Mouse (Mus musculus): ENCODE results near the gene Gm3285. TPM values are rescaled to one million over a fixed set of nuclear protein-coding genes. Genes with fewer than 3 reads are reported as not detected.
A peak's percentile ranks its signal among the peaks of the same experiment; 100 is the strongest.

Gm3285 gene
- total RNA-seq, 4 experiments from 2014 or later: not detected

GRCm38 (mm10) chr10:77900903-77901818 is 39.4 kb downstream of the Gm3285 start:
- DNase-seq: no peak

- DNase-seq: peak; percentile 19
These were observed 40.1 kb downstream of the Gm3285 start for GRCm38 (mm10) chr10:77901871-77902210.

- peak; percentile 25 for DNase-seq
These were observed 40.6 kb downstream of the Gm3285 start, which contains the start of gene Lrrc3 for GRCm38 (mm10) chr10:77902211-77902893. Gene Lrrc3 (minus strand): TSS chr10:77902536.

GRCm38 (mm10) chr10:77902894-77903715 is 41.3 kb downstream of the Gm3285 start:
- DNase-seq: no peak

Other genes with a start within 250 kb of the Gm3285 start
- 10 to 100 TPM; 46.0 to 63.0 (median 53.7) TPM for gene Ube2g2, start 239.7 kb upstream of the Gm3285 start, total RNA-seq (2022)
- gene Tspear, start 175.4 kb upstream of the Gm3285 start, total RNA-seq (2022): 1 to 10 TPM in 1 of 4 experiments, under 1 TPM in 3; 0.15 to 1.4 (median 0.81) TPM
- not detected for gene Gm19402, start 171.2 kb upstream of the Gm3285 start, total RNA-seq (2022)
- gene Gm9508, start 164.7 kb upstream of the Gm3285 start, total RNA-seq (2022): not detected
- gene Gm10272, start 155.3 kb upstream of the Gm3285 start, total RNA-seq (2022): not detected
- not detected for gene Gm10024, start 150.5 kb upstream of the Gm3285 start, total RNA-seq (2022)
- not detected for gene Gm10142, start 146.2 kb upstream of the Gm3285 start, total RNA-seq (2022)
- gene Krtap12-1, start 141.4 kb upstream of the Gm3285 start, total RNA-seq (2022): not detected
- gene Gm10100, start 135.5 kb upstream of the Gm3285 start, total RNA-seq (2022): not detected
- not detected for gene Gm18596, start 119.3 kb upstream of the Gm3285 start, total RNA-seq (2022)
- gene Gm9736, start 110.6 kb upstream of the Gm3285 start, total RNA-seq (2022): not detected
- not detected for gene Gm3233, start 102.3 kb upstream of the Gm3285 start, total RNA-seq (2022)
- gene Gm3238, start 90.7 kb upstream of the Gm3285 start, total RNA-seq (2022): not detected
- gene Gm7138, start 85.0 kb upstream of the Gm3285 start, total RNA-seq (2022): not detected
- gene Gm3250, start 79.4 kb upstream of the Gm3285 start, total RNA-seq (2022): not detected
- gene Gm7137, start 73.8 kb upstream of the Gm3285 start, total RNA-seq (2022): not detected
- not detected for gene Gm9639, start 66.9 kb upstream of the Gm3285 start, total RNA-seq (2022)
- not detected for gene Gm19668, start 62.8 kb upstream of the Gm3285 start, total RNA-seq (2022)
- not detected for gene Gm9507, start 50.1 kb upstream of the Gm3285 start, total RNA-seq (2022)
- not detected for gene Gm2696, start 47.3 kb upstream of the Gm3285 start, total RNA-seq (2022)
- gene Krtap10-4, start 34.9 kb upstream of the Gm3285 start, total RNA-seq (2022): not detected
- gene Krtap10-10, start 26.0 kb upstream of the Gm3285 start, total RNA-seq (2022): not detected
- gene Gm36176, start 15.2 kb upstream of the Gm3285 start, total RNA-seq (2022): not detected
- gene Gm10318, start 9.1 kb upstream of the Gm3285 start, total RNA-seq (2022): not detected
- 10 to 100 TPM in 1 of 4 experiments, 1 to 10 TPM in 3; 5.5 to 10.8 (median 7.3) TPM for gene Lrrc3, start 40.6 kb downstream of the Gm3285 start, total RNA-seq (2022)
- 10 to 100 TPM in 2 of 4 experiments, 1 to 10 TPM in 2; 2.2 to 10.4 (median 7.6) TPM for gene Trpm2, start 108.6 kb downstream of the Gm3285 start, total RNA-seq (2022)
- 10 to 100 TPM; 18.8 to 41.2 (median 28.6) TPM for gene 1810043G02Rik, start 116.5 kb downstream of the Gm3285 start, total RNA-seq (2022)
- gene Pfkl, start 148.1 kb downstream of the Gm3285 start, total RNA-seq (2022): 100 to 1,000 TPM in 1 of 4 experiments, 10 to 100 TPM in 3; 79.7 to 108 (median 89.6) TPM
- gene Dnmt3l, start 180.0 kb downstream of the Gm3285 start, total RNA-seq (2022): 10 to 100 TPM in 3 of 4 experiments, 1 to 10 TPM in 1; 4.3 to 41.2 (median 20.8) TPM
- not detected for gene Aire, start 181.6 kb downstream of the Gm3285 start, total RNA-seq (2022)
- gene Icosl, start 207.3 kb downstream of the Gm3285 start, total RNA-seq (2022): 10 to 100 TPM; 17.7 to 20.6 (median 18.7) TPM